Mouse (Mus musculus) stomach, postnatal 0 days (tissue): ENCODE measurements around the gene Alox12. TPM values are rescaled to one million over a fixed set of nuclear protein-coding genes. Genes with fewer than 3 reads are reported as not detected.

ENCODE experiments used
- ATAC-seq: fragments of 200-750 bp; cut with Nextera tagmentation; 2 replicates; pipeline ENCODE4 v1.8.0; 2017; ENCODE audit not compliant: low FRiP score, low TSS enrichment
- DNase-seq: peaks from one replicate; pipeline ENCODE4 v3.0.0-alpha.2; 2016; ENCODE audit warnings: low spot score
- H3K27ac ChIP-seq: fragments of 300-500 bp; sonication (generic); replicated peaks from 2 replicates; pipeline ENCODE4 v1.5.1; 2014; ENCODE audit warnings: mild to moderate bottlenecking, control low read depth
- H3K27me3 ChIP-seq: fragments of 300-500 bp; sonication (generic); 2 replicates; pipeline ENCODE4 v1.6.1; 2014; ENCODE audit warnings: low read length; ENCODE audit not compliant: control insufficient read depth, insufficient read depth
- H3K36me3 ChIP-seq: fragments of 300-500 bp; sonication (generic); 2 replicates; pipeline ENCODE4 v1.6.1; 2014; ENCODE audit warnings: low read length, mixed read lengths; ENCODE audit not compliant: control insufficient read depth, insufficient read depth
- H3K4me1 ChIP-seq: fragments of 300-500 bp; sonication (generic); replicated peaks from 2 replicates; pipeline ENCODE4 v1.6.1; 2014; ENCODE audit warnings: antibody characterized with exemption; ENCODE audit not compliant: control insufficient read depth, insufficient read depth
- H3K4me2 ChIP-seq: fragments of 300-500 bp; sonication (generic); replicated peaks from 2 replicates; pipeline ENCODE4 v1.6.1; 2014; ENCODE audit warnings: low read depth, mild to moderate bottlenecking, control low read depth, moderate library complexity
- H3K4me3 ChIP-seq: fragments of 300-500 bp; sonication (generic); 2 replicates; pipeline ENCODE4 v1.5.1; 2014; ENCODE audit warnings: low read depth, low read length, control low read depth
- H3K9ac ChIP-seq: fragments of 300-500 bp; sonication (generic); 2 replicates; pipeline ENCODE4 v1.6.1; 2014; ENCODE audit warnings: mild to moderate bottlenecking, low read length, control low read depth, mixed read lengths
- H3K9me3 ChIP-seq: fragments of 300-500 bp; sonication (generic); 2 replicates; pipeline ENCODE4 v1.6.1; 2016; ENCODE audit warnings: low read length; ENCODE audit not compliant: control insufficient read depth
- CTCF ChIP-seq: IDR thresholded peaks from 2 replicates; pipeline ENCODE4 v1.5.1; 2016; ENCODE audit warnings: antibody characterized with exemption, low read depth, mild to moderate bottlenecking, moderate library complexity
- EP300 ChIP-seq: optimal IDR thresholded peaks from 2 replicates; pipeline ENCODE3; 2016; ENCODE audit warnings: antibody characterized with exemption
- WGBS: fragments of 180-500 bp; shearing (Covaris S2); extraction: QIAGEN DNeasy Blood & Tissue Kit; methylation state at CpG from one replicate; pipeline ENCODE4 v1.1.7; 2014; 5-methylcytosine and 5-hydroxymethylcytosine counted together
- polyA plus RNA-seq: library from polyadenylated mRNA; unstranded; fragments of >200 nt; fragmentation: Nextera tagmentation; extraction: Ambion mirVana; gene quantifications from 2 replicates; pipeline ENCODE4 v1.2.1, GENCODE M21; 2015

Alox12 gene
- polyA plus RNA-seq, 1 experiment from 2014 or later: 13.8 TPM

DNA sequence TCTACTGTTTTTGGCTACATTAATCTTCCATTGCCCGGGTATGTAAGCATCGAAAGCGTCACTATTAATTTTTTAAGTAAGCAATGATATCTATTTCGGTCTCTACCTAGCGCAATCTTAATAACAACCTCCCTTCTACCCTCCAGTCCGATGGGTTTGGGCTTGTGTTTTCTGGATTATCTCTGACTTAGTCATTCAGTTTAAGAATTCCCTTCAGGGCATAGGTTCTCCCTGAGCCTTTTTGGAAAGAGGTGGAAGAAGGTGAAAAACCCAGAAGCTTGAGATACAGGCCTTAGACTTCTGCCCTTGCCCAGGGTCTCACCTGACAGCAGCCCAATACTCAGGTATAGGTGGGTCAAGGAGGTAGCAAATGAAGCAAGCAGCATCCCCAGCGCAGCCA lies 35.3 kb downstream of the Alox12 start:
- 55% methylated on average over 7 of the region's 7 CpGs for WGBS
- no peak for TF ChIP-seq CTCF
- TF ChIP-seq EP300: no peak
- peak overlapping the region; percentile 84 for H3K27ac ChIP-seq
- ATAC-seq: no peak
- peak overlapping the region; percentile 67 for H3K9ac ChIP-seq
- H3K4me3 ChIP-seq: peak overlapping the region; percentile 48
- H3K4me1 ChIP-seq: no peaks in the 10 kb centered on the region
- no peaks in the 10 kb centered on the region for H3K9me3 ChIP-seq
- no peaks in the 10 kb centered on the region for H3K36me3 ChIP-seq
- DNase-seq: no peak
- H3K27me3 ChIP-seq: no peaks in the 10 kb centered on the region
- peak overlapping the region; percentile 92 for H3K4me2 ChIP-seq

DNA sequence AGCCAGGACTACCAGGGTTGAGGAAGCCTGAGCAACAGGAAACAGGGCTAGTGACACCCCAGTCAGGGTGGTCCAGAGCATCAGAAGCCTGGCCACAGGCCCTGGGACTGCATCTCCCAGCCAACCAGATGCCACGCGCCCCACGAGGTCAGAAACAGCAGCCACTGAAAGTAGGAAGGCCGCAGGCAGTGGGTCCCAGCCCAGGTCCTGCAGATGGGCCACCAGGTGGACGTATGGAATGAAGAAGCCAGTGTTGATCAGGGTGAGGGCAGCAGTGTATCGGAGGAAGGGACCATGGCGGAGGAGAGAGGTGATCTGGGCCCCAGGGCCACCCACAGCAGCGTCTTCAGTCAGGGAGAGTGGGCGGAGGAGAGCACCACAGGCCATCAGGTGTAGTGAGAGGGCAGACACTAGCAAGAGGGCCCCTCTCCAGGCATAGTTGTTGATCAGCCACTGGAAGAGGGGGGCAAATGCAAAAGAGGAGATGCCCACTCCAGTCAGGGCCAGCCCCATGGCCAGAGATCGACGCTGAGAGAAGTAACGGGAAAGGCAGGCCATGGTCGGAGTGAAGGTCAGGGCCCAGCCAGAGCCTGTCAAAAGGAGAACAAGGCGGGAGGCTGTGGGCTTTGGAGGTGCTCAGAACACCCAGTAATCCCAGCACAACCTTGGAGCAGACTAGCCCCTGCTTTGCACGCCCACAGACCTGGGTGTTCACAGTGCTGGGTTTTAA lies 36.2 kb downstream of the Alox12 start:
- H3K4me2 ChIP-seq: no peak overlapping the region
- DNase-seq: no peak
- no peak for ATAC-seq
- H3K9me3 ChIP-seq: no peaks in the 10 kb centered on the region
- TF ChIP-seq EP300: no peak
- TF ChIP-seq CTCF: no peak
- H3K27me3 ChIP-seq: peaks cover 3% of the 10 kb centered on the region; the same call in 1 of the 2 replicates
- H3K9ac ChIP-seq: no peak overlapping the region
- H3K27ac ChIP-seq: no peak overlapping the region
- 89% methylated on average over 15 of the region's 15 CpGs for WGBS
- no peak overlapping the region for H3K4me3 ChIP-seq
- no peaks in the 10 kb centered on the region for H3K36me3 ChIP-seq
- H3K4me1 ChIP-seq: peaks cover 3% of the 10 kb centered on the region; the same call in 1 of the 2 replicates

DNA sequence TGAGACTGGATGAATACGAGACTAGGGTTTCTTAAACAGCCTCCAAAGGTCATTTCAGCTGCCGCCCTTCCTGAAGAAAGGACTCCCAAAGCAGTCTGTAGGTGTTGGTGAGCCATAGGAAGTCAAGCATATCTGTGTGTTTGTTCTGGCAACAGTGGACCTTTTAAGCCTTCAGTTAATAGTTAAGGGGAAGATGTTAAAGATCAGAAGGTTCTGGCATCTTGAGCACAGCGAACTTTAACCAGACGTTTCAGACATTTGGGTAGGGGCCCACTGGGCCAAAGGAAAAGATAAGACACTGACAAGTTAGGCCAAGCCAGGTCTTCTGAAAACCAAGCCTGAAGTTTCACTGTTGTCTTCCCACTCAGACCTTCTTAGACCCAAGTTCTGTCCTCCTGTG lies 37.1 kb downstream of the Alox12 start:
- 59% methylated on average over 4 of the region's 4 CpGs for WGBS
- Histone ChIP-seq H3K4me1 (peaks cover 3% of the 10 kb centered on the region; the same call in 1 of the 2 replicates), H3K4me3 (no peak overlapping the region), H3K27me3 (peaks cover 3% of the 10 kb centered on the region; the same call in 1 of the 2 replicates), H3K9me3 (no peaks in the 10 kb centered on the region), H3K4me2 (no peak overlapping the region), H3K27ac (no peak overlapping the region), H3K9ac (no peak overlapping the region), H3K36me3 (no peaks in the 10 kb centered on the region)
- DNase-seq (no peak), ATAC-seq (no peak)
- TF ChIP-seq CTCF: no peak
- TF ChIP-seq EP300: no peak

- Histone ChIP-seq H3K4me3 (no peak overlapping the region), H3K27me3 (peaks cover 3% of the 10 kb centered on the region; the same call in 1 of the 2 replicates), H3K4me1 (peaks cover 3% of the 10 kb centered on the region; the same call in 1 of the 2 replicates), H3K36me3 (no peaks in the 10 kb centered on the region), H3K27ac (no peak overlapping the region), H3K9me3 (no peaks in the 10 kb centered on the region), H3K9ac (no peak overlapping the region), H3K4me2 (no peak overlapping the region)
- no peak for DNase-seq
- 66% methylated on average over 3 of the region's 3 CpGs for WGBS
- TF ChIP-seq CTCF (no peak), EP300 (no peak)
- no peak for ATAC-seq
Measured at GRCm38 (mm10) chr11:70216103-70216502, 39.0 kb downstream of the Alox12 start.

DNA sequence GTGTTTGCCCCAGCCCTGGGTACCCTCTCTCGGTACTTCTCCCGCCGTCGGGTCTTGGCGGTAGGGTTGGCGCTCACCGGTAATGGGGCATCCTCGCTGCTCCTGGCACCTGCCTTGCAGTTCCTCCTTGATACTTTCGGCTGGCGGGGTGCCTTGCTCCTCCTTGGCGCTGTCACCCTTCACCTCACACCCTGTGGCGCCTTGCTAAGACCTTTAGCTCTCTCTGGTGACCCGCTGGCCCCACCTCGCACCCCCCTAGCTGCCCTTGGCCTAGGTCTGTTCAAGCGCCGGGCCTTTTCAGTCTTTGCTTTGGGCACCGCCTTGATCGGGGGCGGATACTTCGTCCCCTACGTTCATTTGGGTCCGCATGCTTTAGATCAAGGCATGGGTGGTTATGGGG lies 39.9 kb downstream of the Alox12 start:
- ATAC-seq (no peak), DNase-seq (no peak)
- Histone ChIP-seq H3K9me3 (no peaks in the 10 kb centered on the region), H3K4me3 (no peak overlapping the region), H3K36me3 (no peaks in the 10 kb centered on the region), H3K9ac (no peak overlapping the region), H3K4me1 (peaks cover 3% of the 10 kb centered on the region; the same call in 1 of the 2 replicates), H3K27me3 (peaks cover 3% of the 10 kb centered on the region; the same call in 1 of the 2 replicates), H3K27ac (no peak overlapping the region), H3K4me2 (no peak overlapping the region)
- TF ChIP-seq CTCF (no peak), EP300 (no peak)
- 30% methylated on average over 22 of the region's 22 CpGs for WGBS

- TF ChIP-seq EP300 (no peak), CTCF (no peak)
- Histone ChIP-seq H3K4me3 (0 out of 2 replicates have a peak overlapping the region, but pooled peaks have one; percentile 6), H3K36me3 (no peaks in the 10 kb centered on the region), H3K4me1 (peaks cover 3% of the 10 kb centered on the region; the same call in 1 of the 2 replicates), H3K27me3 (peaks cover 3% of the 10 kb centered on the region; the same call in 1 of the 2 replicates), H3K9me3 (no peaks in the 10 kb centered on the region), H3K9ac (no peak overlapping the region), H3K27ac (no peak overlapping the region), H3K4me2 (peak overlapping the region; percentile 58)
- WGBS: 18% methylated on average over 18 of the region's 18 CpGs
- DNase-seq: no peak
- no peak for ATAC-seq
Measured at GRCm38 (mm10) chr11:70214856-70215209, 40.3 kb downstream of the Alox12 start.
